Mouse (Mus musculus): ENCODE measurements around the gene Slc25a11.

DNA sequence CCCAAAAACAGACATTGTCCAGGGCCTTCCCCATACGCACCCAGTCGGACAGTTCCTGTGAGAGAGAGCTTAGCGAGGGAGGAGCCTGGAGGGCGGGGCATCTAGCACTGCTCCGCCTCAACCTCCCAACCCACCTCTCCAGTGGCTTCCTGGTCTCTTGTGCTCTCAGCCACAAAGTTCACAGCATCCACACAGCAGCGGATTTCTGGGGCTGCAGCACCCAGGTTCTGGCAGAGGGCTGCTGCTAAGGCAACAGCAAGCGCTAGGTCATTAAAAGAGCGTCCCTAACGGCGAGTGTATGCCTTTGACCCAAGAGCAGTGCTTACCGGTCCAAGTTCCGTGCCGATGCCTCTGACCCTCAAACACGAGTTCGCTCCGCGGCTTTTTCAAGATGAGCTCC lies 32.2 kb downstream of the Slc25a11 start:
- no peak for TF ChIP-seq POLR2A (IDR thresholded peaks at IDR 0.05; ENCODE audit: borderline replicate concordance, insufficient read depth, low read length)
- no peak for TF ChIP-seq CTCF (IDR thresholded peaks at IDR 0.05; ENCODE audit: borderline replicate concordance, insufficient read depth, low read depth, low read length)
